Mouse (Mus musculus) MEL (cell line): ENCODE results near the gene Gm45753. TPM values are rescaled to one million over a fixed set of nuclear protein-coding genes. Genes with fewer than 3 reads are reported as not detected.

Source experiments
- DNase-seq: peaks from one replicate; pipeline ENCODE4 v3.0.0; 2011; ENCODE audit warnings: low read depth, low spot score
- H3K27ac ChIP-seq: 2 replicates; pipeline ENCODE4 v1.5.1; 2012; ENCODE audit warnings: low read depth, mild to moderate bottlenecking, control low read depth, low read length, moderate library complexity; ENCODE audit not compliant: control insufficient read depth
- H3K27me3 ChIP-seq, 2 experiments: fragments of 150-350 bp in 1 of 2; sonication (generic) in 1 of 2; 2 replicates each; pipeline ENCODE4 v1.6.1; 2012; ENCODE audit warnings: low read length in 2 of 2, mild to moderate bottlenecking in 2 of 2, improper control_type of control experiment in 1 of 2, moderate library complexity in 1 of 2; ENCODE audit not compliant: insufficient read depth in 2 of 2, control insufficient read depth in 1 of 2
- H3K36me3 ChIP-seq, 2 experiments: 2 replicates each; pipeline ENCODE4 v1.6.1; 2012 to 2014; ENCODE audit warnings: low read length in 2 of 2, improper control_type of control experiment in 1 of 2, inconsistent platforms in 1 of 2, mild to moderate bottlenecking in 1 of 2; ENCODE audit not compliant: insufficient read depth in 2 of 2, control insufficient read depth in 1 of 2
- H3K4me1 ChIP-seq, 2 experiments: fragments of 150-350 bp in 1 of 2; sonication (generic) in 1 of 2; 2 replicates each; pipeline ENCODE4 v1.6.1; 2012; ENCODE audit warnings: low read length in 2 of 2, improper control_type of control experiment in 1 of 2, mild to moderate bottlenecking in 1 of 2; ENCODE audit not compliant: insufficient read depth in 2 of 2, control insufficient read depth in 1 of 2
- H3K4me3 ChIP-seq, 2 experiments: fragments of 150-350 bp in 1 of 2; sonication (generic) in 1 of 2; 2 replicates each; pipeline ENCODE4 v1.5.1; 2012; ENCODE audit warnings: low read depth in 2 of 2, low read length in 2 of 2, mild to moderate bottlenecking in 2 of 2, moderate library complexity in 2 of 2, control low read depth in 1 of 2, improper control_type of control experiment in 1 of 2; ENCODE audit not compliant: control insufficient read depth in 1 of 2, insufficient read depth in 1 of 2
- H3K79me2 ChIP-seq: 2 replicates; pipeline ENCODE4 v1.6.1; 2012; ENCODE audit warnings: mild to moderate bottlenecking, low read length, moderate library complexity; ENCODE audit not compliant: control insufficient read depth, poor library complexity, insufficient read depth
- H3K9ac ChIP-seq: 2 replicates; pipeline ENCODE4 v1.6.1; 2012; ENCODE audit warnings: low read depth, mild to moderate bottlenecking, control low read depth, low read length, moderate library complexity; ENCODE audit not compliant: control insufficient read depth, poor library complexity, severe bottlenecking
- H3K9me3 ChIP-seq: fragments of 150-350 bp; sonication (generic); replicated peaks from 2 replicates; pipeline ENCODE4 v1.6.1; 2012; ENCODE audit warnings: mild to moderate bottlenecking, low read length, improper control_type of control experiment, moderate library complexity; ENCODE audit not compliant: insufficient read depth
- CHD2 ChIP-seq: IDR thresholded peaks from 2 replicates; pipeline ENCODE4 v1.6.1; 2011; ENCODE audit warnings: low read length, improper control_type of control experiment
- ELF1 ChIP-seq: IDR thresholded peaks from 2 replicates; pipeline ENCODE4 v1.6.1; 2014; ENCODE audit warnings: low read depth, mild to moderate bottlenecking, inconsistent platforms, low read length, improper control_type of control experiment, moderate library complexity
- EP300 ChIP-seq, 2 experiments: IDR thresholded peaks; 2 replicates each; pipeline ENCODE4 v1.6.1; 2011; ENCODE audit warnings: improper control_type of control experiment in 2 of 2, low read length in 2 of 2, low read depth in 1 of 2, mild to moderate bottlenecking in 1 of 2
- GABPA ChIP-seq: IDR thresholded peaks from 2 replicates; pipeline ENCODE4 v1.6.1; 2012; ENCODE audit warnings: low read depth, mild to moderate bottlenecking, inconsistent platforms, low read length, improper control_type of control experiment, moderate library complexity
- HCFC1 ChIP-seq: IDR thresholded peaks from 2 replicates; pipeline ENCODE4 v1.6.1; 2012; ENCODE audit warnings: low read depth, mild to moderate bottlenecking, inconsistent platforms, low read length, improper control_type of control experiment, moderate library complexity
- KAT2A ChIP-seq: conservative IDR thresholded peaks from 2 replicates; pipeline ENCODE4 v1.6.1; 2012; ENCODE audit warnings: low read depth, low read length, improper control_type of control experiment, inconsistent platforms
- MAZ ChIP-seq: IDR thresholded peaks from 2 replicates; pipeline ENCODE4 v1.6.1; 2012; ENCODE audit warnings: low read depth, mild to moderate bottlenecking, inconsistent platforms, low read length, improper control_type of control experiment
- MYB ChIP-seq: IDR thresholded peaks from 2 replicates; pipeline ENCODE4 v1.6.1; 2011; ENCODE audit warnings: mild to moderate bottlenecking, low read depth, low read length, improper control_type of control experiment
- NELFE ChIP-seq: IDR thresholded peaks from 2 replicates; pipeline ENCODE4 v1.6.1; 2011; ENCODE audit warnings: low read depth, low read length, improper control_type of control experiment
- POLR2A ChIP-seq, 2 experiments: IDR thresholded peaks; 2 replicates each; pipeline ENCODE4 v1.6.1; 2011 to 2012; ENCODE audit warnings: low read length in 2 of 2, mild to moderate bottlenecking in 2 of 2, control low read depth in 1 of 2, improper control_type of control experiment in 1 of 2, low read depth in 1 of 2, moderate library complexity in 1 of 2; ENCODE audit not compliant: control insufficient read depth in 1 of 2, insufficient read depth in 1 of 2, poor library complexity in 1 of 2
- POLR2AphosphoS5 ChIP-seq: IDR thresholded peaks from 2 replicates; pipeline ENCODE4 v1.6.1; 2012; ENCODE audit warnings: low read depth, borderline replicate concordance, mild to moderate bottlenecking, inconsistent platforms, low read length, moderate library complexity, mixed read lengths
- TCF12 ChIP-seq: IDR thresholded peaks from 2 replicates; pipeline ENCODE4 v1.6.1; 2014; ENCODE audit warnings: low read depth, mild to moderate bottlenecking, inconsistent platforms, low read length, improper control_type of control experiment, moderate library complexity
- USF2 ChIP-seq, 2 experiments: IDR thresholded peaks; 2 replicates each; pipeline ENCODE4 v1.6.1; 2011 to 2012; ENCODE audit warnings: improper control_type of control experiment in 2 of 2, low read length in 2 of 2, borderline replicate concordance in 1 of 2, inconsistent platforms in 1 of 2, low read depth in 1 of 2, mild to moderate bottlenecking in 1 of 2; ENCODE audit not compliant: insufficient read depth in 1 of 2
- ZNF384 ChIP-seq: IDR thresholded peaks from 2 replicates; pipeline ENCODE4 v1.6.1; 2012; ENCODE audit warnings: low read depth, mild to moderate bottlenecking, inconsistent platforms, low read length, improper control_type of control experiment
- polyA plus RNA-seq, 2 experiments: library from polyadenylated mRNA; stranded (reverse) in 1 of 2; unstranded in 1 of 2; fragments of >175 nt in 1 of 2; fragments of >200 nt in 1 of 2; gene quantifications; 2 replicates each; pipeline versions ENCODE4 v1.2.1 to v1.2.4; 2012; ENCODE audit warnings: low replicate concordance in 2 of 2, low read depth in 1 of 2; ENCODE audit not compliant: insufficient read length in 2 of 2, insufficient read depth in 1 of 2, missing spikeins in 1 of 2
- total RNA-seq: library from RNA; depleted of rRNA; stranded (reverse); fragments of 300-350 nt; gene quantifications from 2 replicates; pipeline ENCODE4 v1.2.3, GENCODE M21; 2012

Gm45753 gene
- total and polyA plus RNA-seq, 3 experiments: not detected

GRCm38 (mm10) chr8:45264918-45265317 lies 43.3 kb downstream of the Gm45753 start:
- H3K79me2 ChIP-seq: no peaks in the 10 kb centered on the region
- no peak for DNase-seq
- TF ChIP-seq TCF12: no peak
- TF ChIP-seq ZNF384: no peak
- no peak for TF ChIP-seq EP300 (IDR thresholded peaks at IDR 0.05; ENCODE audit: low read depth in 1 of 2, low read length in 2 of 2)
- TF ChIP-seq POLR2A (IDR thresholded peaks at IDR 0.05; ENCODE audit: control insufficient read depth in 1 of 2, insufficient read depth in 1 of 2, low read depth in 1 of 2, low read length in 2 of 2, poor library complexity in 1 of 2): no peak
- no peak for TF ChIP-seq CHD2
- TF ChIP-seq NELFE: no peak
- no peak for TF ChIP-seq MAZ
- TF ChIP-seq USF2 (IDR thresholded peaks at IDR 0.05; ENCODE audit: borderline replicate concordance in 1 of 2, insufficient read depth in 1 of 2, low read depth in 1 of 2, low read length in 2 of 2): no peak
- TF ChIP-seq HCFC1: no peak
- TF ChIP-seq POLR2AphosphoS5: no peak
- no peak overlapping the region for H3K4me3 ChIP-seq
- H3K4me1 ChIP-seq: no peaks in the 10 kb centered on the region
- H3K27ac ChIP-seq: no peak overlapping the region
- H3K27me3 ChIP-seq: no peaks in the 10 kb centered on the region
- no peaks in the 10 kb centered on the region for H3K36me3 ChIP-seq
- H3K9me3 ChIP-seq: no peaks in the 10 kb centered on the region
- no peak overlapping the region for H3K9ac ChIP-seq

GRCm38 (mm10) chr8:45262851-45263250 lies 45.4 kb downstream of the Gm45753 start:
- no peak for DNase-seq
- Histone ChIP-seq H3K9me3 (no peaks in the 10 kb centered on the region), H3K4me3 (no peak overlapping the region), H3K36me3 (no peaks in the 10 kb centered on the region), H3K27me3 (no peaks in the 10 kb centered on the region), H3K27ac (no peak overlapping the region), H3K4me1 (no peaks in the 10 kb centered on the region)
- TF ChIP-seq ELF1 (no peak), GABPA (no peak), NELFE (no peak)
- TF ChIP-seq, all 39 proteins: peak for 0
- no peaks in the 10 kb centered on the region for H3K79me2 ChIP-seq
- no peak overlapping the region for H3K9ac ChIP-seq

- TF ChIP-seq MYB: no peak
- no peak for TF ChIP-seq GABPA
- TF ChIP-seq KAT2A: no peak
- no peak for TF ChIP-seq POLR2AphosphoS5
- Histone ChIP-seq H3K9ac (no peak within 1 kb of the TSS), H3K79me2 (no peaks in the 10 kb centered on the region), H3K27ac (no peak within 1 kb of the TSS), H3K27me3 (no peaks in the 10 kb centered on the region), H3K4me3 (no peak within 1 kb of the TSS), H3K4me1 (no peaks in the 10 kb centered on the region), H3K36me3 (no peaks in the 10 kb centered on the region), H3K9me3 (no peaks in the 10 kb centered on the region)
- DNase-seq: no peak
Measured at GRCm38 (mm10) chr8:45261920-45262319, 46.3 kb downstream of the Gm45753 start, which contains the start of gene F11. TSS of gene F11 (minus strand) at chr8:45262031.
